Mouse (Mus musculus): ENCODE results near the gene Dact1. TPM values are rescaled to one million over a fixed set of nuclear protein-coding genes. Genes with fewer than 3 reads are reported as not detected.

The Dact1 gene
- polyA plus RNA-seq (2015; fragmentation: Nextera tagmentation; extraction: Ambion mirVana), result 38.7 and 42.1 TPM in 2 replicates

GRCm38 (mm10) chr12:71309581-71310067, at the start of gene Dact1:
TSS of gene Dact1 (plus strand) at chr12:71309884.
- H3K36me3 ChIP-seq, result peaks cover 3% of the 10 kb centered on the region; the same call in 1 of the 2 replicates
- H3K9me3 ChIP-seq, result no peaks in the 10 kb centered on the region
- no peaks in the 10 kb centered on the region for H3K27me3 ChIP-seq
- WGBS, result under 1% methylated on average over 57 of the region's 76 CpGs
- peak within 1 kb of the TSS; percentile 86 for H3K9ac ChIP-seq (replicated peaks)
- H3K4me2 ChIP-seq (replicated peaks), result peak within 1 kb of the TSS; percentile 77
- peaks cover 20% of the 10 kb centered on the region for H3K4me1 ChIP-seq
- H3K4me3 ChIP-seq, result peak within 1 kb of the TSS; percentile 88
- peak; percentile 93 for ATAC-seq (replicated peaks)
- H3K27ac ChIP-seq (replicated peaks), result peak within 1 kb of the TSS; percentile 89

DNA sequence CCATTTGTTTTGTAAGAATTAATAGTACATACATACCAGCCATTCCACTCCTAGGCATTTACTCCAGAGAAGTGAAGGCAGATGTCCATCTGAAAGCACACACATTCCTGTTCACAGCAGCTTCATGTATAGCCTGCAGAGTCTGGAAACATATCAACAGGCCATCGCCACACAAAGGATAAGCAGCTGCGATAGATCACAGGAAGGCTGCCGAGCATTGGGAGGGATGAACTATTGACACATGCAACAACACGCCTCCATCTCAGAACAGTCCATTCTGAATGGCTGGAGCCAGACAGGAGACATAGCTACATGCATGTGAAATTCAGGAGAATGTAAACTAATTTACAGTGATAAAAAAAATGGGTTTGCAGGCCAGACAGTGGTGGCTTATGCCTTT, 45.5 kb upstream of the Dact1 start:
- H3K4me1 ChIP-seq, result no peaks in the 10 kb centered on the region
- ATAC-seq (replicated peaks), result no peak
- H3K4me3 ChIP-seq, result no peak overlapping the region
- H3K27me3 ChIP-seq, result no peaks in the 10 kb centered on the region
- no peaks in the 10 kb centered on the region for H3K9me3 ChIP-seq
- no peak overlapping the region for H3K27ac ChIP-seq (replicated peaks)
- 87% methylated on average over 4 of the region's 4 CpGs for WGBS
- no peak overlapping the region for H3K4me2 ChIP-seq (replicated peaks)
- H3K9ac ChIP-seq (replicated peaks), result no peak overlapping the region
- H3K36me3 ChIP-seq, result no peaks in the 10 kb centered on the region

DNA sequence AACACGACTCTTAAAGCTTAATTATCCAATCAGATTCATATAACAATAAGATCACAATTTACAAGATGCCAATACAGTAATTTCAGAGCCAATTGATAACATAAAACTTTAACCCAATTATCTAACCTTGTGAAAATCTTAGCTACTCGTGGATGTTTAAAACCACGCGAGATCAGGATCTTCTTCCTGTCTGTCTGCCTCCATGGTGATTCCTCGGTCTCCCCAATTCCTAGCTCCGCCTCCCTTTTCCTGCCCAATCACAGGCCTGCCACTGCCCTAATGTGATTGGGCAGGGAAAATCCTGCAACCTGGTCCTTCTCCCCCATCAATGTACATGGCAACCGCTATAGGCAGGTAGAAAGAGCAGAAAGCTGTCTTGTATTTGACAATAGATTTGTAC, 40.3 kb upstream of the Dact1 start:
- Histone ChIP-seq H3K9me3 (no peaks in the 10 kb centered on the region), H3K36me3 (no peaks in the 10 kb centered on the region), H3K4me2 (replicated peaks) (no peak overlapping the region), H3K4me3 (no peak overlapping the region), H3K4me1 (no peaks in the 10 kb centered on the region), H3K27ac (replicated peaks) (no peak overlapping the region), H3K27me3 (no peaks in the 10 kb centered on the region), H3K9ac (replicated peaks) (no peak overlapping the region)
- ATAC-seq (replicated peaks), result no peak
- 90% methylated on average over 7 of the region's 7 CpGs for WGBS

DNA sequence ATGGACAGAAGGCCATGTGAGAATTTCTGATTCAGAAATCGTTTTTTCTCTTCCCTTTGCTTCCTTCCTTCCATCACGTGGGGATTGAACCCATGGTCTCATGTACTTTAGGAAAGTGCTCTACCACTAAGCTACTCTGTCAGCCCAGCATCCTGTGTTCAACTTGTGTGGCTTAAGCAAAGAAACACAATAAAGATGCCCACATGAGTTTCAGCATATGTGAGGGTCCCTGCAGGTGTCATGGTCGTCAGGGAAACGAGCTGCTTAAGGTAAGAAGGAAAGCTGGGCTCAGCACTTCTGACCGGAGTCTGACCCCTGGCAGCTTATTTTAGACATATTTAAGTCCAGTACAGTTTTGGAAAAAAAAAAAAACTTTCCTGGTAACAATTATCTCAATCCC, 38.6 kb upstream of the Dact1 start:
- Histone ChIP-seq H3K9ac (replicated peaks) (no peak overlapping the region), H3K4me3 (no peak overlapping the region), H3K36me3 (no peaks in the 10 kb centered on the region), H3K27me3 (no peaks in the 10 kb centered on the region), H3K4me2 (replicated peaks) (no peak overlapping the region), H3K9me3 (no peaks in the 10 kb centered on the region), H3K4me1 (no peaks in the 10 kb centered on the region), H3K27ac (replicated peaks) (no peak overlapping the region)
- no peak for ATAC-seq (replicated peaks)
- WGBS, result 72% methylated on average over 5 of the region's 5 CpGs

- ATAC-seq (replicated peaks), result no peak
- Histone ChIP-seq H3K36me3 (no peaks in the 10 kb centered on the region), H3K4me3 (no peak overlapping the region), H3K4me2 (replicated peaks) (no peak overlapping the region), H3K27me3 (no peaks in the 10 kb centered on the region), H3K9ac (replicated peaks) (no peak overlapping the region), H3K27ac (replicated peaks) (no peak overlapping the region), H3K4me1 (peaks cover 4% of the 10 kb centered on the region), H3K9me3 (no peaks in the 10 kb centered on the region)
- WGBS, result 95% methylated on average over 5 of the region's 5 CpGs
Measured at GRCm38 (mm10) chr12:71274519-71275237, 35.0 kb upstream of the Dact1 start.

GRCm38 (mm10) chr12:71275906-71276595, 33.6 kb upstream of the Dact1 start:
- no peak overlapping the region for H3K27ac ChIP-seq (replicated peaks)
- H3K36me3 ChIP-seq, result no peaks in the 10 kb centered on the region
- no peaks in the 10 kb centered on the region for H3K27me3 ChIP-seq
- 82% methylated on average over 8 of the region's 8 CpGs for WGBS
- H3K9me3 ChIP-seq, result no peaks in the 10 kb centered on the region
- no peak overlapping the region for H3K4me2 ChIP-seq (replicated peaks)
- no peak overlapping the region for H3K4me3 ChIP-seq
- ATAC-seq (replicated peaks), result no peak
- no peak overlapping the region for H3K9ac ChIP-seq (replicated peaks)
- peaks cover 11% of the 10 kb centered on the region for H3K4me1 ChIP-seq

DNA sequence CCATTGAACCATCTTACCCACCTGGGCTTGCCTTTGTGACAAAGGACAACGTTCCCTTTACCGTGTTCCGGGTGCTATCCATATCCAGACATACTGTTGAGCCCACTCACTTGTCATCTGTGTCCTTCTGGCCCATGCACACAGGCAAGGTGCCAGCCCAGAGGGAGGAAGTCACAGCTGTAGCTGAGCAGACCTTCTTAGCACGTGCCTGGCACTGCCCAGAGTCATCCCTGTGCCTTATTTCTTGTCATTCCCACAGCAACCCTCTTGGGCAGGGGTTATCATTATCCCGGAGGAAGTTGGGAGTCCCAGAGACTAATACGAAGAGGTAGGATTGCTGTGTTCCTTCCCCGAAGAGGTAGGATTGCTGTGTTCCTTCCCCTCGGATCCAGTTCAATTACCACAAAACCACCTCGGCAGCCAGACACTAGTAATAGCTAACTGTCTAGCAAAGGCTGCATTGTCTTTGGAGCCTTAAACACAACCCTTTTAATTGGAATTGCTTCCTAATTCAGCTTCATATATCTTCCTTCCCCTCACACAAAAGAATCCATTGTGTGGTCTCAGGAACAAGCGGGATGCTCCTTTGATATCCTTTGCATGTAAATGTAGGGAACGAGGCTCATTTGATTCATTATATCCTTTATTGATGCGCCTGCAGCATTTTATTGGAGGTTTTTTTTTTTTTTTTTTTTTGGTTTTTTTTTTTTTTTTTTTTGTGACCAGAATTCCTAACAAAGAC, 30.0 kb upstream of the Dact1 start:
- no peak overlapping the region for H3K4me3 ChIP-seq
- H3K4me2 ChIP-seq (replicated peaks), result no peak overlapping the region
- H3K27ac ChIP-seq (replicated peaks), result peak overlapping the region; percentile 52
- WGBS, result 32% methylated on average over 12 of the region's 12 CpGs
- no peaks in the 10 kb centered on the region for H3K9me3 ChIP-seq
- ATAC-seq (replicated peaks), result peak; percentile 71
- no peak overlapping the region for H3K9ac ChIP-seq (replicated peaks)
- peaks cover 11% of the 10 kb centered on the region for H3K4me1 ChIP-seq
- no peaks in the 10 kb centered on the region for H3K36me3 ChIP-seq
- no peaks in the 10 kb centered on the region for H3K27me3 ChIP-seq

- WGBS, result 87% methylated on average over 12 of the region's 12 CpGs
- Histone ChIP-seq H3K9ac (replicated peaks) (no peak overlapping the region), H3K4me2 (replicated peaks) (no peak overlapping the region), H3K9me3 (no peaks in the 10 kb centered on the region), H3K4me3 (no peak overlapping the region), H3K27ac (replicated peaks) (no peak overlapping the region), H3K36me3 (no peaks in the 10 kb centered on the region), H3K27me3 (no peaks in the 10 kb centered on the region), H3K4me1 (peaks cover 11% of the 10 kb centered on the region)
- ATAC-seq (replicated peaks), result no peak
Measured at GRCm38 (mm10) chr12:71281201-71281768, 28.4 kb upstream of the Dact1 start.

DNA sequence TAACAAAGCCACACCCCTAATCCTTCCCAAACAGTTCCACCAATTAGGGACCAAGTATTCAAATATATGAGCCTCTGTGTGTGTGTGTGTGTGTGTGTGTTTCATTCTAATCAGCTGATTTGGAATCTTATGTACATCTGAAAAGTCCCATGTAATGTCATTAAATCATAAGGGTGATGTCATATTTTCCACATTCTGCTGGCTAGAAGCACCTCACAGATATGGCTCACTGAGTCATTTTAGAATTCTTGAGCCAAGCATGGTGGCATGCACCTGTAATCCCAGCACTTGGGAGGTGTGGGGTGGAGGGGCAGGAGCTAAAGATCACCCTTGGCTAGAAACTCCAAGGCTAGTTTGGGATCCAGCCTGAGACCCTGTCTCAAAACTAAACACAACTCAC, 24.3 kb upstream of the Dact1 start:
- Histone ChIP-seq H3K9ac (replicated peaks) (no peak overlapping the region), H3K4me1 (peaks cover 7% of the 10 kb centered on the region), H3K9me3 (no peaks in the 10 kb centered on the region), H3K4me2 (replicated peaks) (no peak overlapping the region), H3K27me3 (no peaks in the 10 kb centered on the region), H3K36me3 (no peaks in the 10 kb centered on the region), H3K27ac (replicated peaks) (no peak overlapping the region), H3K4me3 (no peak overlapping the region)
- no peak for ATAC-seq (replicated peaks)

DNA sequence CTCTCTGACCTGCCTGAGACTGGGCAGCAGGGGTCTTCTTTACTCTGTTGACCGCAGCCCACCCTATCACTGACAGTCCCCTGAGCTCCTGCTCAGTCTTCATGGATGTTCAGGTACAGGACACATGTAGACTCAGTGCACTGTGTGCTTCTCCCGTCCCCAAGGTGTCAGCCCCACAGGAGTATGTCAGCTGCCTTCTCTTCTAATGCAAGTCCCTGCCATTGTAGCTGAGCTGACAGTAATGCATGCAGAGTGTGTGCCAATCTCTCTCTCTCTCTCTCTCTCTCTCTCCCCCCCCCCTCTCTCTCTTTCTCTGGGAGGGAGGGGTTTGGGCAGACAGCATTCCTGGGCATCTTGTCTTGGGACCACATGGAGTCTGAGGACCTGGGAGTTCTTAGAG, 19.2 kb upstream of the Dact1 start:
- Histone ChIP-seq H3K27me3 (no peaks in the 10 kb centered on the region), H3K9ac (replicated peaks) (no peak overlapping the region)
- 48% methylated on average over 2 of the region's 2 CpGs for WGBS

DNA sequence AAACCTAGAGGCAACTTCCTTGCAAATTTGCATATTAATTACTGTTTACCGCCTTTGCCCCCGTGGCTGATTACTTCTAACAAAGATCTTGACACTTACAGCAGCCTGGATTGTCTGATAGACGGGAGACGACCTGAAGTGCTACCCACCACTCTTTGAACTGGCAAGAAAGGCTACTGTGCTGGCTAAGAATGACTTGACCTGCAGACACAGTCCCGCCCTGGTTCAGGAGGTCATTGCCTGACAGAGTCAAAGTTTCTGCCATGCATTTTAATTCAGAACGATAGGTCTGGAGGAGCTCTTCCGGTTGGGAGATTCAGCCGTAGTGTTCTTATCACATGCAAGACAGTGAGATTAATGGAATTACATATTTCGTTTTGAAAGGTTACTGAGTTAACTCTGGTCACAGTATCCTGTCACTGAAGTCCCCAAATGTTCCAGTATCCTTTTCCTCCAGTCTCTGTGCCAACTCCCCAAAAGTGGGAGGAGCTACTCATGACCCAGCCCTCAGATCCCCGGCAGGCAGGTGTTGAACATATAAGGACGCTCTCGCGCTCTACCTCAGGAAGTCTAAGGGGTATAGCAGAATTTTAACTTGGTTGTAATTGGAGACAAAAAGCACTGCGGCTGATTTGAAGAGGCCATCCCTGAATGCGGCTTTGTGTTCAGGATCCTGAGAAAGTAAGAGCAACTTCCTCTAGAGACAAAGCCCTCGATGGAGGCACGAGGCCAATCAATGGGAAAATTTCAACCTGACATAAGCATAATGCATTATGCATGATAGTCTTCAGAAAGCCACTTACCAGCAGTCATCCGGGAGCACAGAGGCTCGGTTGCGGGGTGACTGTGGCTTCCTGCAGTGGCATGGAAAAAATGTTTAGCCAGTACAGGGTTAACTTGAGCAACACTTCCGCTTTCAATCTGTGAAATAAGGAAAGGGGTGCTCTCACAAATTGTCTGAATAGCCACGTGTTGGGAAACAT, 15.4 kb upstream of the Dact1 start:
- peaks cover 27% of the 10 kb centered on the region for H3K4me1 ChIP-seq
- H3K4me3 ChIP-seq, result peak overlapping the region; percentile 12
- no peak overlapping the region for H3K27ac ChIP-seq (replicated peaks)
- peak overlapping the region; percentile 25 for H3K4me2 ChIP-seq (replicated peaks)
- no peak overlapping the region for H3K9ac ChIP-seq (replicated peaks)
- no peaks in the 10 kb centered on the region for H3K27me3 ChIP-seq
- H3K36me3 ChIP-seq, result no peaks in the 10 kb centered on the region
- WGBS, result 21% methylated on average over 22 of the region's 22 CpGs
- no peaks in the 10 kb centered on the region for H3K9me3 ChIP-seq
- 0 out of 2 replicates have a peak, but pooled peaks have one; percentile 48 for ATAC-seq (replicated peaks)

More for the DNA sequence above, 19.2 kb upstream of the Dact1 start:
- Histone ChIP-seq H3K4me3 (no peak overlapping the region), H3K9me3 (no peaks in the 10 kb centered on the region), H3K4me2 (replicated peaks) (no peak overlapping the region), H3K36me3 (no peaks in the 10 kb centered on the region), H3K4me1 (peaks cover 27% of the 10 kb centered on the region), H3K27ac (replicated peaks) (no peak overlapping the region)
- peak; percentile 66; the same call in 1 of the 2 replicates for ATAC-seq (replicated peaks)
